Mouse (Mus musculus) brain, embryonic 14.5 days (tissue): ENCODE measurements at regions not wholly inside any gene's neighbourhood (a gene's known extent, or its start where the extent isn't known, plus 50 kb on each side); places are given as distances from the start of the nearest gene placed in this dataset.

Experiments used
- CTCF ChIP-seq: fragments of 200-500 bp; IDR thresholded peaks from 2 replicates; pipeline ENCODE4 v1.5.1; 2012; ENCODE audit warnings: inconsistent platforms, mild to moderate bottlenecking, moderate library complexity, borderline replicate concordance; ENCODE audit not compliant: insufficient read depth, insufficient read length; ENCODE audit errors: extremely low read depth
- POLR2A ChIP-seq: fragments of 200-500 bp; IDR thresholded peaks from 2 replicates; pipeline ENCODE4 v1.6.1; 2012; ENCODE audit warnings: mild to moderate bottlenecking, inconsistent platforms, borderline replicate concordance; ENCODE audit not compliant: poor library complexity, insufficient read depth, insufficient read length, severe bottlenecking; ENCODE audit errors: extremely low read depth

GRCm38 (mm10) chr12:107560100-107560499 is 71.7 kb downstream of the 3110018I06Rik start:
- TF ChIP-seq CTCF (no peak), POLR2A (no peak)
